Mouse (Mus musculus): Measurements from ENCODE around the gene Cnksr2.

Cnksr2 gene

DNA sequence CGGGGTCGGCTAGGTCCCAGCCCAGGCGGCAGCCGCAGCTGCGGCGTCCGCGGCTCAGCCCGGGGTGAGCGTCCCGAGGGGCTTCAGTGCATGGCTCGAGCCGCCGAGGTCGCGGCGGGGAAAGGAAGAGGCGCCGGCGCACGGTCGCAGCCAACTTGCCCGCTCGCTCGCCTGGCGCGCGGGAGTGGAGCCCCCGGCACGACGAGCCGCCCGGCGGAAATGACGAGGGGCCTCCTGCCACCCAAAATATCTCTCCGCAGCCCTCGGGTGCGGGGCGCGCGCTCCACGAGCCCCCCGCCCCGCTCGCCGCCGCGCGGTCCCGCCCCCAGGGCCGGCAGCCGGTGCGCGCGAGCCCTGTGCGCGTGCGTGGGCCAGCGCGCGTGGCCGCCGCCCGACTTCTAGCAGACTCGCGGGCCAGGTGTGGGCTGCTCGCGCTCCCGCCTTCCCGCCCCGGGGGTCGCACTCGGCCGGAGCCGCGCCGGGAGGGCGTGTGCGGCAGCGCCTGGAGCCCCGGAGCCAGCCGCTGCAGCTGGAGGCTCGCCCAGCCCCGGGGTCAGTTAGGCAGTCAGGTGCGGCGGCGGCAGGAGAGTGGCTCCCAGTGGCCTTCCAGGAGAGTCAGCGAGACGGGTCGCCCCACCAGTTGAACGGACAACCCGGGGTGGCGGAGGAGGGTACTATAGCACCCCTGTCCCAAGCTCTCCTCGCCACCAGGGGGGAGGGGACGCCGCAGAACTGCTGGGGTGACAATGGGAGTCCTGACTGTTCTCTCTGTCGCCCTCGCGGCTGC lies at the start of gene Cnksr2:
Cnksr2 (minus strand) TSS at position 238 of the 787 bp plus-strand sequence.
- DNase-seq (ENCODE audit: low read depth, low spot score): no peak

DNA sequence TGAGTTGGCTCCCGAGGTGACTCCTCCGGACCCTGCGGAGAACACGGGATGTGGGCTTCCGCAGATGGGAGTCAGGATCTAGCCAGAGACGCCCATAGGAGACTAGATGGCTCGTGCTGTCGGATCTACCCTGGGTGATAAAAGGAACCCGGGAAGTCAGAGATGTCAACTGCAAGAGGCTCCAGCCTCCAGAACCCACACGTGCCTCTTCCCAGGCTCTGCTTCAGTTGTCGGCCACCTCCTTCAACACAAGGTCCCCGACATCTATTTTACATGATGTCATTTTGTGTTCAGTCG lies 698 bp upstream of the Cnksr2 start:
- no peak for DNase-seq (ENCODE audit: low read depth, low spot score)

DNA sequence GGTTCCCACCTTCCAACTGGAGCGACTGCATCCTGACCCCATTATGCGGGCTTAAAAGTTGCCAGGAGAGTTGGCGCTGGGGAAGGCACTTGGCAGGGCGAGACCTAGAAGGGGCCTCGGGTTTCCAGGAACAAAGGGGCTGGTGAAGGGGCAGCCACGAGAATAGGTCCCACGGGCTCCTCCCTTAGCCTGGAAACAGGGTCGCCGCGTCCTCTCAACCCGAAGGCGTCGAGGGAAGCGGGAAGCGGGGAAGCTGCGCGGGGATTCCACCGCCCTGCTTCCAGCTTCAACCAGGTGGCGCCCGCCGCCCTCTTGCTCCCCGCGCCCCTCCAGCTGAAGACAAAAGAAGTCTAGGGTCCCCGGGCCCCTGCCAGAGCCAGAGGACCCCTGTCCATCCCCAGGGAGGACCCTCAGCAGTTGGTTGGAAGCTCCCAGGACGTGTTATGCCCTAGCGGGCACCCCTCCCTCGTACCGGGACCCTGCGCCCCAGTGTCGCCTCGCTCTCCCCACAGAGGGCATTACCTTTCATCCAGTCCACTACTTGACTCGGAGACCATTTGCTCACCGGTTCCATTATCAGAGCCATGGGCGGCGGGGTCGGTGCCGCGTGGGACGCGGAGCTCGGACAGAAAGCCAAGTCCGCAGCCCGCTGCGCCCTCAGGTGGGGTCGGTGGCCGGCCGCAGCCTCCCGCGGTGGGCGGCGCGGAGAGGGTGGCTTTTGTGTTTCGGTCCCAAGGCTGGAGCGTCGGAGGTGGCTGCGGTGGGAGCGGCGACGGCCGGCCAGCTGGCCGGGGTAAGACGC lies 638 bp downstream of the Cnksr2 start:
- DNase-seq (ENCODE audit: low read depth, low spot score): no peak

DNA sequence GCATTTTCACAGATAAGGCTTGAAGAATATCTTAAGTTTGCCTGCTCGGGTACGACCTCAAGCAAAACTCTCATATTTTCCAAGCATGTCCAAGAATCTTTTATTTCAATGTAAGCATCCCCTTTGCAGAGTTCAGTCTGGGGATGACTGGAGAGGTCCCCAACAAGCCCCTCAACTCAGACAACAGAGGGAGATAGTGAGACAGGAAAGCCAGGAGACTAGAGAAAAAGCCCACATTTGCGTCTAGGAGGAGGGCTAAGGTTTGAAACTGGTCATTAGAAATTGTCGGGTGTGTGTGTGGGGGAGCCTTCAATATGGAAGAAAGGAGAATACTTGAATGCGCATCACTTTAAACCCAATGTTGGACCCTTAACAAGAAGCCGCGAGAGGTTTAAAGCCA lies 1.4 kb downstream of the Cnksr2 start:
- DNase-seq (ENCODE audit: low read depth, low spot score): no peak

DNA sequence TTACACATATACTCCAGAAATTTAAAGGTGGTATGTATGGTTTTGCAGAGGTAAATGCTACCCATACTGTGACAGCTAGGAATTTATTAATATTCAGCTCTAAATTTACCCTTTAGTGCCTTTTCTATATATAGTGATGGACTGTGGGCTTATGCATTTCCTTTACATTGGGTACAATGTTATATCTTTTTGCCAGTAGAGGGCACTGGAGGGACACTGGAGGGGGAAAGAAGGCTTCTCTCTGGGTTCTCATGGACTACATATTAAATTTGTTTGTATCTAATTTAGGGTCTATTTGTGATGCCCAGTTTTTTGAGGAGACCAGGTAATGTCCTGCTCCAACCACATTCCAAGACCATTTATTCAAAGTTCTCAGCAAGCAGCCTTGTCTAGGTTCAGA lies 91.4 kb downstream of the Cnksr2 start:
- DNase-seq (ENCODE audit: low read depth, low spot score): no peak

DNA sequence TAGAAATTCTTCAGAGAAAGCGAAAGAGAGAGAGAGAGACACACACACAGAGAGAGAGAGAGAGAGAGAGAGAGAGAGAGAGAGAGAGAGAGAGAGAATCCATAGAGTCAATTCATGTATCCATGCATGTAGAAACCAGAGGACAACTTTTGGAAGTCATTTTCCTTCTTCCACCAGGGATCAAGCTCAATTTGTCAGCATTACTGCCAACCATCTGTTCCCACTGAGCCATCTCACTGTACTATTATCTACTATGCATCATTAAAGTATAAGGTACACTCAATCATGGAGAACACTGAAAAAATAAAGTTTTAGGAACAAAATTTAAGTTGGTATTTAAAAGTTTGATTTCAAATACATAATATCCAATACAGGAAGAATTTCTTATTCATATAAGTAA lies 93.8 kb downstream of the Cnksr2 start:
- DNase-seq (ENCODE audit: low read depth, low spot score): no peak

DNA sequence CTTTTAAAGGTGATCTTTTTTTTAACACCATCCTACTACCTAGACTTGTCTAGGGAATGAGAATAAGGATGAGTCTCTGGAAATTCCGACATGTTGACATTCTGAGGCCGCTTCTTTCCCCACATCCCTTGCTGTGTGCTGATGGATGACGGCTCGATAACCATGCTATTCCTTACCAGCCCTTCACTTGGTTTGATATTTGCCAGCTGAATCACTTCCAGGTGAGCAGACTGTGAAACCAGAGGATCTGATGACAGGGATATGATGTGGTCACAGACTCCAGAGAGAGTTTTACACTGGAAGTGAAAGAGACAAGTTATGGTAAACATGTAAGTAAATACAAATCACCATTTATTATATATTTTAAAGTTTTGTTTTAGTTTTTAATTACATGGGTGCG lies 98.0 kb downstream of the Cnksr2 start:
- no peak for DNase-seq (ENCODE audit: low read depth, low spot score)

DNA sequence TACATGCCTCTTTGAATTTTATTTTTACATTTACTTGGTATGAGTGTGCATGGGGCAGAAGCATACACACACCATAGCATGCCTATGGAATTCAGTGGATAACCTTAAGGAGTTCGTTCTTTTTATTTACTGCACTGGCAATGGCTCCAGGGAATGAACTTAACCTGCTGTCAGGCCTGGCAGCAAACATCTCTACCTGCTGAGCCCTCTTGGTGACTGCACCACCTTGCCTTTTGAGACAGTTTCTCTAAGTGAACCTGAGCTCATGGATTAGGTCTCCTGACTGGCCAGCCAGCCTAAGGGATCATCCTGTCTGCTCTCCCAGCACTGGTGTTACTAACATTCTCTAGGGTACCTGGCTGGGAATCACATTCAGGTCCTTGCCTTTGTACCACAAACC lies 106.5 kb downstream of the Cnksr2 start:
- DNase-seq (ENCODE audit: low read depth, low spot score): no peak

DNA sequence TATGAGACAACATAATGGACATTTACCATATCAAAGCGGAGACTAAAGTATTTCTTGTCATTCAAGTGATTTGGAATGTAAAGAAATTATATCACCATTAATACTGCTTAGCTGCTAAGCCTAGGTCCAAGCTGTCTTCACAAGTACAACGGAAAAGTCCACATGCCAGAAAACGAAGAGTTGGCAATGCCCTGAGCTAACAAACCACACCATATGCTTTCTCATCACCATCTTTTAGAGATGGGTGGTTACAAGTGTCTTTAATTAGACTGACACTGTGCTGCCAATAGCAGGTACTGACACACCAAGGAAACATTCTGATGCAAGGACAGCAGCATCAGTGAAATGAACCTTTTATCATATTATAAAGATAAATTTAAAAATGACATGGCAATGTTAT lies 123.0 kb downstream of the Cnksr2 start:
- no peak for DNase-seq (ENCODE audit: low read depth, low spot score)

DNA sequence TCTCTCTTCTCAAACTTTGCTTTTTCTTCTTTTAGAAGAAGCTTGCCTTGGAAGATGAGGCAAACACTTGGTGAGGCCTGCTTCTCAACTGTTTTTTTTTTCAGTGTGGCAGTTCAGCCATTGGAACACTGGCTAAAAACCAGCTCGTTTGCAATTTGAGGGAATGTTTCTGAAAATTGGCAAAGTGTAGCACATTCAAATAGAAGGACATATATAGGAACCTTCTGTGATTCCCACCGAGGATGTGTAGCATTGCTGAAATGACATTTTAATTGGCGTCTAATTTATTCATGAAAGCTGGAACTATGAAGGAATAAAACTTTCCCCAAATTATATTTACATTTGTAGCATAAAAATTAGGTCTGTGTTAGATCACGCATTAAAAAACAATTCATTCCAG lies 213.1 kb downstream of the Cnksr2 start:
- DNase-seq (ENCODE audit: low read depth, low spot score): peak; percentile 20

DNA sequence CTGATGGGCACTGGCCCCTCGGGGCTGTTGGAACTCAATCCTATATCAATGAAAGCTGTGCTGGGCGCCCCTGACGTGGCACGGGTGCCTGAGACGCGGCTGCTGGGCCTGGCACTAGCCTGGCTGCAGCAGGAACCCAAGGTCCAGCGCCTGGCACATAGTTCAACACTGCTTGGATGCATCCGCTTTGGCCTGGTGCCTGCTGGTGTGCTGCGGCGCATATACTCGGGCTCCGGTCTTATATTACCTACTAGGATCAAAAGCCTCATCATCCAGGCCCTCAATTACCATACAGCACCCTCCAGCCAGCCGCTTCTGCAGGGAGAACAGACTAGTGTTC lies 224.2 kb downstream of the Cnksr2 start:
- no peak for DNase-seq (ENCODE audit: low read depth, low spot score)

DNA sequence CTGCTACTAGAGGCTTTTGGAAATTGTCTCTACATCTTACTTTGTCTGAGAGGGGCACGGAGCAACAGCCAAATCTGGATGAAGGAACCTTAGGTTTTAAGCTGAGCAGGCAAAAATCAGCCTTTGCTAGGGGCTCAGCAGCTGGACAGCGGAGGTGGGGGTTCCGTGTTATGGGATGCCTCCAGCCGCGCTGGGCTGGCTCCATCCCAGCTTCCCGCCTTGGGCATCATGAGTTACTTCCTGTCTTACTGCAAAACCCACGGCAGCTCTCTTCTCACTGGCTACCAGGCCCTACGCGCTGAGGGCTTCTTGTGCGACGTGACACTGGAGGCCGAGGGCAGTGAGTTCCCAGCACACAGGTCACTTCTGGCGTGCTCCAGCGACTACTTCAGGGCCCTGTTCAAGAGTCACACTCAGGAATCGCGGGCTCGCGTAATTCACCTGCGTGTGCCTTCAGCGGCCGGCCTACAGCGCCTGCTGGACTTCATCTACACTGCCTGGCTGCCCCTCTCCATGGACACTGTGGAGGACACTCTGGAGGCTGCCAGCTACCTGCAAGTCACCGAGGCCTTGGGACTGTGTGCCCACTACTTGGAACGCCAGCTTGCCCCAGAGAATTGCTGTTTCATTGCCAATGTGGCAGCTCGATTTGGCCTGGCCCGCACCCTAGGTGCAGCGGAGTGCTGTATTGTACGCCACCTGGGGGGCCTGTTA lies 224.7 kb downstream of the Cnksr2 start, which contains the start of gene Klhl34:
Klhl34 (plus strand) TSS at position 229 of the 714 bp plus-strand sequence.
- no peak for DNase-seq (ENCODE audit: low read depth, low spot score)

DNA sequence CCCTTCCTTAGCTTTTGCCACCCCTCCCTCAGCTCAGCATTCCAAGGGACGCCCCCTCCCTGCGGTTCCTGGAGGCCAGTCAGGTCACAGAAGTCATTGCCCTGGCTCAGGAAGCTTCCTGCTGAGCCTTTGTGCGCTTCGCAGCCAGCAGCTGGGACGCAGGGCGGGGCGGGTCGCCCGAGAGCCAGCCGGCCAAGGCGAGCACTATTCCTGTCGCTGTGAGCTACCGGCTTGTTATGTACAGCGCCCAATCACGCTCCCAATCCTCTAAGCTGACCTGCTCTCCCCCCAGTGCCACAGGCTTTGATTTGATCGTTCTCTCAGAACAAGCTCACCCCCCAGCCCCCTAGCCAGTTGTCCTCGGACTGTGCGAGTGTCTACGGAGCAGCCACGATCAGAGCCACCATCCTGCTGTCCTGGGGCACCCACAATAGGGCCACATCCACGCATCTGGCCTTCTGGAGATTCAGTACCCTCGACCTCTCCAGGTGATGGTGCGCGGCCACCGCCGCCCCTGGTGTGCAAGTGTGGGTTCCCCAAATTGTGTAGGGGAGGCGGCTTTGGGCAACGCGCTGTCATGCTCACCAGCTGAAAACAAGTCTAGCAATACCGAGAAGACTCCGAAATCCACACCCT lies 225.4 kb downstream of the Cnksr2 start:
- no peak for DNase-seq (ENCODE audit: low read depth, low spot score)

DNA sequence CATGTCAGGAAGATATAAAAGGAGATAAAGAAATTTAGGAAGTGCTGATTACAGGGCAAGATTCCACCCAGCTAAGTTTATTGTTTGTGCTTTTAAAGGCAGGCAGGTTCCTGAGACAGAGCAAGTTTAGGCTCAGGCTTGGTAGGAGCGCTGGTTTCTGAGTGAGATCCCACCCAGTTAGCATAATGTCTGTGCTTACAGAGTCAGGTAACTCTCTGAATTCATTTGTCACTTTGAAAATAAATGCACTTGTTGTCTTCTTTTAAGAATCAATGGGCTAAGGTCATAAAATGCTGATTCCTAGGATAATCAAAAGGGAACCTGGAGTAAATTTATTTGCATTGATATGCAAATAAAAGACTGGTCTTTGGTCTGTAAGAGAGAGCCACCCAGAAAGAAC lies 233.4 kb downstream of the Cnksr2 start:
- no peak for DNase-seq (ENCODE audit: low read depth, low spot score)

DNA sequence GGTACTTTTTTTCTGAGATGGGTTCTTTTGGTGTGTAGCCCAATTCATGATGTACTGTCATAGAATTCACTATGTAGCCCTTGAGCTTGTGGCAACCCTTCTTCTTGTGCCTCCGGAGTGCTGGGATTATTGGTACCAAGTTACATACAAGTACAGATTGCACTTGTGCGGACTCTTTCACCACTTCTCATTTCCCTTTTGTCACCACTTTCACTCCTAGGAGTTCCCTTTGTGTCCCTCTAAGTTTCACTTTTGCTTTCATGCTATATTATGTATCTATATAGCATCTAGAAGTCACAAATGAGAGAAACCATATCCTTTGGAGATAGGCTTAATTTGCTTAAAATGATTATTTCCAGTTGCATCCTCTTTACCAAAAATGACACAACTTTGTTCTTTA lies 241.4 kb downstream of the Cnksr2 start:
- DNase-seq (ENCODE audit: low read depth, low spot score): no peak

All from brain, embryonic 18.5 days (tissue).